Mouse (Mus musculus) kidney, adult 2 months (tissue): ENCODE measurements around the gene C2cd4a.

Source experiments
- CTCF ChIP-seq: fragments of 200-500 bp; conservative IDR thresholded peaks from 2 replicates; pipeline ENCODE4 v1.5.1; 2011; ENCODE audit warnings: low read depth, mild to moderate bottlenecking, control low read depth, low read length, moderate library complexity, mixed read lengths; ENCODE audit not compliant: insufficient read depth, insufficient read length
- POLR2A ChIP-seq: fragments of 200-500 bp; IDR thresholded peaks from one replicate; pipeline ENCODE4 v1.6.1; 2011; ENCODE audit warnings: low read depth, low read length, control low read depth

DNA sequence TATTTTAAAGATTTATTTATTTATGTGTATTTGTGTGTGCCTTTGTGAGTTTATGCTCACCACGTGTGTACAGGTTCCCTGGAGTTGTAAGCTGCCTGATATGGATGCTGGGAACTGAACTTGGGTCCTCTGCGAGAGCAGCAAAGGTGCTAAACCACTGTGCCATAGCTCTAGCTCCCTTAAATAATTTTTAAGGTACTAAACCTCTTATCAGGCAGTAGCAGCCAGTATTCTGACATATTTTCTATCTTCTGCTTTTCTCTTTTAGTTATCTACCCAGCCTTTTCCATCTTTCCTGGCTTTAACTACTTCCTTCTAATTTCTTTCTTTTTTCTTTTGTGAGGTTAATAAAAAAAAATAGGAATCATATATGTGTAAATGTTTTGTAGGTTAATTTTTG, 28.1 kb upstream of the C2cd4a start:
- TF ChIP-seq CTCF = no peak
- TF ChIP-seq POLR2A = no peak
